Mouse (Mus musculus) retina, postnatal 7 days (tissue): ENCODE results near the gene Rnf146.
"Not testable (repeated sequence)": the region's sequence is repeated elsewhere in the genome, so short reads cannot be mapped to it uniquely, and the experiment has no call there.

ENCODE experiments used
- DNase-seq: peaks from one replicate; pipeline ENCODE4 v3.0.0-alpha.2; 2012; ENCODE audit warnings: low read depth, low spot score

Rnf146 gene

GRCm38 (mm10) chr10:29362197-29362900, at the start of gene Rnf146:
Rnf146 (minus strand) TSS chr10:29362442.
- no peak for DNase-seq

- no peak for DNase-seq
These were observed 40.5 kb upstream of the Rnf146 start for GRCm38 (mm10) chr10:29402656-29403268.

GRCm38 (mm10) chr10:29394890-29395289, 32.6 kb upstream of the Rnf146 start:
- not testable (repeated sequence) for DNase-seq

- DNase-seq: no peak
These were observed 19.3 kb upstream of the Rnf146 start for GRCm38 (mm10) chr10:29381558-29381957.

GRCm38 (mm10) chr10:29374065-29374464, 11.8 kb upstream of the Rnf146 start:
- no peak for DNase-seq

DNA sequence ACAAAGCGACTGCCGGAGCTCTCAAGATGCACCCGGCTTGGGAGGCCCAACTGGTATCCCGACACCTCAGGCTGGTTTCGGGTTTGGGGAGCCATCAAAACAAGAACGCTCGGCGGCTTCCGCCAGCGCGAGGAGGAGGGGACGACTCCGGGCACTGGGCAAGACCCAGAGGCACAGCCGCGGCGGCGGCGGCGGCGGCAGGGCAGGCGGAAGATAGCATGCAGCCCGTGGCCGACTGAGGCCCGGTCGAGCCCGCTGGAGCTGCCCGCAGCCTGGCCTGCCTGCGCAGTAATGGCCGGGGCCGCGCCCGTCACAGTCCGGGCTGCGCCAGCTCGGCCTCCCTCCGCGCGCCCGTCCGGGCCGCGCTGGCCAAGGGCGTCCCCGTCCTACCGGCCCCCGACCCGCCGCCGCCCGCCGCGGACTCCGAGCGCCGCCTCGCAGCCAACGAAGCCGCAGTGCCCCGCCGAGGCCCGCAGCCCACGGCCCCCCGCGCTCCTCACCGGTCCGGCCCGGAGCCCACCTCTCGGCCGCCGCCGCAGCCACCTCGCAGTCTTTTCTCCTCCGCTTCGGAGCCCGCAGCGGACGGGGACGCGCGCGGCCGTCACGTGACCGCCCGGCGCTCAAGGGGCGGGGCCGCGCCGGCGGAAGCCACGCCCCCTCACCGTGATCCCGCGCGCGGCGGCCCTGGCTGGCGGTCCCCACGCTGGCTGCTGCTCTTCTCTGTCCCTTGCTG, 612 bp downstream of the Rnf146 start:
- peak; percentile 78 for DNase-seq

DNA sequence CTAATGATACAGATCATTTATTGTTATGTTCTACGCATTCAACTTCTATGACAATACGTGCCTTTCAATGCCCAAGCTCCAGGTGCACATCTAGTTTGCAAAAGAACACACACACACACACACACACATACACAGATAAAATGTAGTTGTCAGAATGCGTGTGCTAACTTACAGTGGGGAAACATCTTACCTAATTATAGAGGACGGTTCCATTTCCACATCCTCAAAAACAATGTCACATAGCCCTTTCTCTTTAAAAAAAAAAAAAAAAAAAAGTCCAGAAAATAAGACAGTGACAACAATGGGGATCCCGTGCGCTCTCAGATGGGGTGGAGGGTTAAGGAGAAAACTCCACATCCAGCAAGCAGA, 1.2 kb downstream of the Rnf146 start:
- DNase-seq: no peak

DNA sequence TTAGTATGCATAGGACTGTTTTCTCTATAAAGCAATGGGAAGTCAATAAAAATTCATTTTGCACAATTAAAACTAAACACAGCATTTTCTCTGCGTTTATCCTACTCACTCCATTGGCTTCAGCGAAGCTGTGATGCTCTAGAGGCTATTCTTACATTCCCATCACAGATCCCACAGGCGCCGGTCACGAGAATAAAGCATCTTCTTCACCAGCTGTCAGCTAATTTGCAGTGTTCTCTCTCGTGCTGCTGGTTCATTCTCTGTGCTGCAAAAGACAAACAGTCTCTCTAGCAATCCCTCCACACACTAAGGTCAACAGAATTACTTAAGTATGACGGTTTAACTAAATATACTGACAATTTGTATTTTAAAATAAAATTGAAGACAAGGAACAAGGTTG, 8.1 kb downstream of the Rnf146 start:
- DNase-seq: peak; percentile 9

- DNase-seq: no peak
These were observed 9.7 kb downstream of the Rnf146 start for GRCm38 (mm10) chr10:29352575-29352974.

DNA sequence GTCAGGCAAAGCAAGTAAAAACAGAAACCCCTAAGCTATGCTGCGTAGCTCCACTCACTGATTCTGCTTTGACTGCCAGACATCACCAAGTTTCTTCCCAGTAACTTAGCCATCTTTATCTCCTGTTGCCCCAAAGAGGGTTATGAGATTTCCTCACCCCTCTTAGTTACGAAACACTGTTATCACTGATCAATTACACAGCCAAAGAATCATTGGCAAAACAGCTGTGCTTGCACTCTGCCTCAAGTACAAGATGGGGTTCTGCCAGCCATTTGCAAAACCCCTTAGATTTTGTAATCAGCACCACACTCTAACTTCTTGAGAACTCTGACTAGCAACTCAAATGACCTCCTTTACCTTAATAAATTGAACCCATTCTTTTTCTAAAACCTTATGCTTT, 10.8 kb downstream of the Rnf146 start:
- no peak for DNase-seq

- DNase-seq: no peak
These were observed 15.6 kb downstream of the Rnf146 start for GRCm38 (mm10) chr10:29346638-29347037.

GRCm38 (mm10) chr10:29344232-29344631, 18.0 kb downstream of the Rnf146 start:
- DNase-seq: no peak

GRCm38 (mm10) chr10:29338355-29339056, 23.7 kb downstream of the Rnf146 start:
- peak; percentile 51 for DNase-seq

DNA sequence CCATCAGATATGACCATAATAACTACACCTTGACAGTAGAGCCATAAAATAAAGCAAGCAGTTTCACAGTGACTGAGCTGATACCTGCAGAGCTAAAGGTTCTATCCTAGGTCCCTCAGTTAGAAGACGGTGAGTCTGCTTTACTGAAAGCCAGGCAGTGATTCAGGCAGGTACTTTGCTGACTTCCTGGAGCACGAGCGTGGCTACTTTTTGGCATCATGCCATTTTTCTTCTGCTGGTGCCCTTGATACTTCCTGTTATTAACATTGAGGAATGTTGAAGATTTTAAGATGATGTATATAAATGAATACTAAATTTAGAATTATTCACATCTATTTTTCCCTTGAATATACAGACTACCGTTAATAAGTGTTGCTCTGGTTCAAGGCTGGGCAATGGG, 28.4 kb downstream of the Rnf146 start:
- no peak for DNase-seq

DNA sequence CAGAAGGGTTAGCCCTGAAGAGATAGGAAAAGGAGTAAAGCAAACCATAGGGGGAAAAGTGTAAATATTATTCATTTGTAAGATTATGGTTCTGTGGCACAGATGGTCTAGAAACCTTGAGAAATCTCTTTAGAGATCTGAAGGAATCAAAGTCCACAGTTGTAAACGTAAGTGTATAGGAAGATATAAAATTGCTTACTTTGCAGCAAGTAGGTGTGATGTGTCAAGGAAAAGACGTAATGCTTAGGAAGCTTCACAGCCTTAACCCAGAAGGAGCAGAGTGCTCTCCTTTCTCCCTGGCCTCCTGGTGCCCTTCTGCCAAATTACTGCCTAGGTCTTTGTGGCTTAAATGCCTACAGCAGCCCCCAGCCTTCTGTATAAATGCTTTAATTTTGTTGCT, 37.4 kb downstream of the Rnf146 start:
- DNase-seq: no peak

- DNase-seq: no peak
These were observed 48.3 kb downstream of the Rnf146 start for GRCm38 (mm10) chr10:29313905-29314304.

GRCm38 (mm10) chr10:29313064-29313638, 49.1 kb downstream of the Rnf146 start, which contains the start of gene Echdc1:
Echdc1 (plus strand) TSS chr10:29313166.
- DNase-seq: peak; percentile 83

DNA sequence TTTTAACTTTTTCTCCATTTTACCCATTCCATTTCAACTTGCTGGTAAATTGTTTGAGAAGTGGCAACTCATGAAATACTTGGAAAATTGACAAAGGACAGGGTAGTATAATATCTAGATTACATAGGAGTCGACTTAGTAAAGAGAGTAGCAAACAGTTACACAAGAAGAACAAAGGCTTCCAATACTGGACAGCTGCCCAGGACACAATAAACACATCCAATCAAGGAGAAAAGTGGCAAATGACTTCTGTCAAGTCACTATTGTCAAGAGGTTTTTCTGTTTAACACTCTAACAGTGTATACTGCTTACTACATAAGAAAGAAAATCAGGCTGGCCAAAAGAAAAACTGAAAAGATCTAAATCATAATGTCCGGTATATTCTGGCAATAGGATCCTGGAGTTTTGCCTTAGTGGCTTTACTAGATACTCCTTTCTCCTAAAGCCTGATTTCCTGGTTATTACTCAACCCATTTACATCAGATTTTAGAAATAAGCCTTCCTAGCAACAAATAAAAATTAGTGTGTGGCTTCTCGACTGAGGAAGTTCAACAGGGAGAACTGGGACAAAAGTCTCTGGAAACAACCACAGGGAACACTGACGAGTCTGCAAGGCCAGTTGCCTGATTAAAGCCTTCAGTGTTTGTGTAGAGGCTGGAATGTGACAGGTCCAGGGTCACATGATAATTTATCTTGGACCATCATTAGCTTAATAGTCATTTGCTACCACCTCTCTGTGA, 50.6 kb downstream of the Rnf146 start:
- no peak for DNase-seq

GRCm38 (mm10) chr10:29302230-29302629, 60.0 kb downstream of the Rnf146 start:
- DNase-seq: no peak
